Mouse (Mus musculus): ENCODE results near the gene Ost4. TPM values are rescaled to one million over a fixed set of nuclear protein-coding genes. Genes with fewer than 3 reads are reported as not detected.
A peak's percentile ranks its signal among the peaks of the same experiment; 100 is the strongest.

Gene Ost4
- 377 and 422 TPM in 2 replicates for polyA plus RNA-seq (2012; rRNA removed)

DNA sequence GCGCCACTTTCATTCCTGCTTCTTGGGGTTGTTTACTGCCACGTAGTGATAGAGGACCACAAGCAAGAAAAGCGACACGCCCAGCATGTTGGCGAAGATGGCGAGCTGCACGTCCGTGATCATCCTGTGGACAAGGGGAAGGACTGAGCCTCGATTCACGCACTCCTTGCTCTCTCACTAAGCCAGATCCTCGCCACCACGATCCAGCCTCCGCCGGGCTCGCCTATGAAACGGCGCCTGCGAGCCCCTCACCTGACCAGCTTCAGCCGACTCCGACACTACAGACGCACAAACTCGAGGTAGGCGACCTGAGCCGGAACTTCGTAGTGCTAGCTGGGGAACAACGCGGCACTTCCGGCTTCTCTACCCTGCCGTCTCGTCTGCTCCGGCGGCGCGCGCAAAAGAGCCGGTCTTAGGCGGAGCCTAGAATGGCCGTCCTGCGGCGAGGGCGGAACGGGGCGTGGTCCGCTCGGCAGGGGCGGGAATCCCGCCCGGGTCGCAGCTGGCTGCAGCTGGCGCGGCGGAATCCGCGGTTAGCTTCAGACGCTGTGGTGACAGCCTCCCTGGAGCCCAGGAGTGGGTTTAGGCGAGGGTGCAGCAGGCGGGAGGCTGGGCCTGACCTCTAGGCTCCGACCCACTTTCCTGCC is at the start of gene Ost4:
Gene Ost4, minus strand, starts transcription at position 376 of the 647 bp plus-strand sequence.
- Histone ChIP-seq H3K27me3 (replicated peaks; ENCODE audit: control insufficient read depth, insufficient read depth, low read length) (no peaks in the 10 kb centered on the region), H3K27ac (ENCODE audit: insufficient read depth, low read depth, low read length) (peak within 1 kb of the TSS; percentile 90), H3K4me3 (ENCODE audit: insufficient read depth, low read depth, low read length) (peak within 1 kb of the TSS; percentile 74), H3K4me1 (ENCODE audit: control insufficient read depth, insufficient read depth, low read length) (peaks cover 36% of the 10 kb centered on the region), H3K36me3 (ENCODE audit: control insufficient read depth, insufficient read depth, low read length) (no peaks in the 10 kb centered on the region)
- WGBS: under 1% methylated on average over 58 of the region's 58 CpGs
- TF ChIP-seq POLR2A (IDR thresholded peaks at IDR 0.05; ENCODE audit: low read depth, low read length): no peak
- DNase-seq: peak; percentile 99

DNA sequence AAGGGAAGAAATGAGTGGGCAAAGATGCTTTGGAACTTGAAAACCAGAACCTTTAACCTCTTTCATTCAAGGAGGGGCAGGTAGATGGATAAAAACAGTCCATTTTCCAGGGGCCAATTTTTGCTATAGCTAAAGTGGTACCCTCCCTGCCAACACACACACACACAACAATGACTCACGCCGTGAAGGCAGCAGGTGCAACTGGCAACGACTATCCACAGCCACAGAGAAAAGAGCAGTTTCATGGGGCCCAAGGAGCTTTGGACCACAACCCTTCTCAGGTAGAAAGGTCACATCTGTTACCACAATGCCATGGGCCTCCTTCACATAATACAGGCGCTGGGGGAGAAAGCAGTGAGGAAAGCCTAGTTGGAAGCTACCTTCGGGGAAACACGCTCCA is 48.2 kb upstream of the Ost4 start:
- Histone ChIP-seq H3K4me1 (ENCODE audit: control insufficient read depth, insufficient read depth, low read length) (peaks cover 20% of the 10 kb centered on the region), H3K27me3 (replicated peaks; ENCODE audit: control insufficient read depth, insufficient read depth, low read length) (no peaks in the 10 kb centered on the region), H3K4me3 (ENCODE audit: insufficient read depth, low read depth, low read length) (no peak overlapping the region), H3K27ac (ENCODE audit: insufficient read depth, low read depth, low read length) (no peak overlapping the region), H3K36me3 (ENCODE audit: control insufficient read depth, insufficient read depth, low read length) (peaks cover 1% of the 10 kb centered on the region; the same call in 1 of the 2 replicates)
- TF ChIP-seq CTCF (conservative IDR thresholded peaks at IDR 0.05; ENCODE audit: insufficient read depth, insufficient read length, low read depth, low read length): no peak
- TF ChIP-seq POLR2A (IDR thresholded peaks at IDR 0.05; ENCODE audit: low read depth, low read length): no peak
- no peak for DNase-seq
- WGBS: 86% methylated on average over 6 of the region's 6 CpGs

DNA sequence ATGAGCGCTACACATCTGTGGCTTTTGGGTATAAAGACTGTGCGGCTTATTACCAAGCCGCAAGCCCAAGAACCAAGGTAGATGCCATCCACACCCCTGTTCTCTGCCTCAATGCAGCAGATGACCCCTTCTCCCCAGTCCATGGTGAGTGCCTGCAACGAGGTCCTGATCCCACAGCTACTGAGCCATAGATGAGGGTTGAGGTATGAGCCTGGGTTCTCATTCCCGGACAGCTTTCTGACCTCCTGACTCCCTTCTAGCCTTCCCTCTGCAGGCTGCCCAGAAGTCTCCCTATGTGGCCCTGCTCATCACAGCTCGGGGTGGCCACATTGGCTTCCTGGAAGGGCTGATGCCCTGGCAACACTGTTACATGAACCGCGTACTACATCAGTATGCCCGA is 47.0 kb upstream of the Ost4 start:
- peaks cover 20% of the 10 kb centered on the region for H3K4me1 ChIP-seq (ENCODE audit: control insufficient read depth, insufficient read depth, low read length)
- H3K4me3 ChIP-seq (ENCODE audit: insufficient read depth, low read depth, low read length): no peak overlapping the region
- H3K36me3 ChIP-seq (ENCODE audit: control insufficient read depth, insufficient read depth, low read length): peaks cover 1% of the 10 kb centered on the region; the same call in 1 of the 2 replicates
- no peak overlapping the region for H3K27ac ChIP-seq (ENCODE audit: insufficient read depth, low read depth, low read length)
- no peaks in the 10 kb centered on the region for H3K27me3 ChIP-seq (replicated peaks; ENCODE audit: control insufficient read depth, insufficient read depth, low read length)
- 87% methylated on average over 9 of the region's 9 CpGs for WGBS
- TF ChIP-seq POLR2A (IDR thresholded peaks at IDR 0.05; ENCODE audit: low read depth, low read length): peak; percentile 13
- TF ChIP-seq CTCF (conservative IDR thresholded peaks at IDR 0.05; ENCODE audit: insufficient read depth, insufficient read length, low read depth, low read length): no peak
- no peak for DNase-seq

DNA sequence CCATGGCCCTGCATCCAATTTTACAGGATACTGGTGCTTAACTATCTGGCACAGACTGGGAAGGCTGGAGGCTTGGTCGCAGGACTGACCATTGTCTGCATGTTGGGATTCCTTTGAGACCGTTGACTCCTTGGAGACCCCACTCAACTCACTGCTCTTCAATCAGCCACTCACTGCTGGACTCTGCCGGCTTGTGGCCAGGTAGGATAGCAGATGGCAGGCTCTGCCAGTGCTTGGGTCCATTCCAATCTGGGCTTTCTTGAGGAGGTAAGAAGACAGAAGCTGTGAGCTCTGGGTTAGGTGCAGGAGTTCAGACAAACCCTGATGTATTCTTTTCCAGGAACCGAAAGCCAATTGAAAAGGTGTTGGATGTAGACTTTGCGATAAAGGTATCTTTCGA is 46.5 kb upstream of the Ost4 start:
- WGBS: 88% methylated on average over 6 of the region's 6 CpGs
- Histone ChIP-seq H3K27ac (ENCODE audit: insufficient read depth, low read depth, low read length) (no peak overlapping the region), H3K27me3 (replicated peaks; ENCODE audit: control insufficient read depth, insufficient read depth, low read length) (no peaks in the 10 kb centered on the region), H3K4me1 (ENCODE audit: control insufficient read depth, insufficient read depth, low read length) (peaks cover 24% of the 10 kb centered on the region), H3K4me3 (ENCODE audit: insufficient read depth, low read depth, low read length) (no peak overlapping the region), H3K36me3 (ENCODE audit: control insufficient read depth, insufficient read depth, low read length) (peaks cover 1% of the 10 kb centered on the region; the same call in 1 of the 2 replicates)
- DNase-seq: no peak
- TF ChIP-seq POLR2A (IDR thresholded peaks at IDR 0.05; ENCODE audit: low read depth, low read length): no peak
- no peak for TF ChIP-seq CTCF (conservative IDR thresholded peaks at IDR 0.05; ENCODE audit: insufficient read depth, insufficient read length, low read depth, low read length)

DNA sequence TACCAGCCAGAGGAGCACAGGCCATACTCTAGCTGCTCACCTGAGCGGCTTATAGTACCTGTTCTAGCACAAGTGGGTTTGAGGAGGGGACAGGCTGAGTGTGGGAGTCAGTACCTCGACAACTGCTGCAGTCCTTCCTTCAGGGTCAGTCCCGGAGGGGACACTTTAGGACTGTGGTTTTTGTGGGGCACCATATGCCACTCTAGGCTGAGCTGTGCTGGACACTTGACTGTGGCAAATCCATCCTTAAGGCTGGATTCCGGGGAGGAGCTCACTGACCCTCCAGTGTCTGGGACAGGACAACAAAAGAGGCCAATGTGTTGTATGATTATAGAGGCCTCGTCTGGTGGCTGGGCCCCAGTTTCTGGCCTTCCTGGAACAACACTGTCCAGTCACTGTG is 45.0 kb upstream of the Ost4 start:
- WGBS: 88% methylated on average over 5 of the region's 5 CpGs
- TF ChIP-seq CTCF (conservative IDR thresholded peaks at IDR 0.05; ENCODE audit: insufficient read depth, insufficient read length, low read depth, low read length) (no peak), POLR2A (IDR thresholded peaks at IDR 0.05; ENCODE audit: low read depth, low read length) (no peak)
- H3K27me3 ChIP-seq (replicated peaks; ENCODE audit: control insufficient read depth, insufficient read depth, low read length): no peaks in the 10 kb centered on the region
- no peak overlapping the region for H3K4me3 ChIP-seq (ENCODE audit: insufficient read depth, low read depth, low read length)
- H3K36me3 ChIP-seq (ENCODE audit: control insufficient read depth, insufficient read depth, low read length): no peaks in the 10 kb centered on the region; the same call in 1 of the 2 replicates
- no peak overlapping the region for H3K27ac ChIP-seq (ENCODE audit: insufficient read depth, low read depth, low read length)
- no peak for DNase-seq
- H3K4me1 ChIP-seq (ENCODE audit: control insufficient read depth, insufficient read depth, low read length): peaks cover 15% of the 10 kb centered on the region

DNA sequence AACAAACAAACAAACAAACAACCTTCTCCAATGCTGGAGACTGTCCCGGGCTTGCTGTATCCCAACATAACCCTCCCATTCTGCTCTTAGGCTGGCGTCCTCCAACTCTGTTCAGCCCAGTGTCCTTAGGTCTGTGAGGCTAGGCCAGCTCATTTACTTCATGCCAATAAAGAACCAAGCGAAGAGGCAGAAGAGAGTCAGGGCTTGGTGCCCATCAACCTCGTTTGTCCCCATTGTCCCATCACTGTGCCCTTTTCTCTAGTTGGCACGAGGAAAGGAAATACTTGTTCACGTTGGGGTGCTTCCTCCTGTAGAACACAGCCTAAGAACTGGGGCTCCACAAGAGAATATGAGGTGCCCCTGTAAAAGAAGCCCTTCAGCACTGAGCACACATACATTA is 44.1 kb upstream of the Ost4 start:
- TF ChIP-seq POLR2A (IDR thresholded peaks at IDR 0.05; ENCODE audit: low read depth, low read length): no peak
- no peak for TF ChIP-seq CTCF (conservative IDR thresholded peaks at IDR 0.05; ENCODE audit: insufficient read depth, insufficient read length, low read depth, low read length)
- Histone ChIP-seq H3K4me1 (ENCODE audit: control insufficient read depth, insufficient read depth, low read length) (peaks cover 15% of the 10 kb centered on the region; the same call in 1 of the 2 replicates), H3K27ac (ENCODE audit: insufficient read depth, low read depth, low read length) (no peak overlapping the region), H3K27me3 (replicated peaks; ENCODE audit: control insufficient read depth, insufficient read depth, low read length) (no peaks in the 10 kb centered on the region), H3K4me3 (ENCODE audit: insufficient read depth, low read depth, low read length) (no peak overlapping the region), H3K36me3 (ENCODE audit: control insufficient read depth, insufficient read depth, low read length) (no peaks in the 10 kb centered on the region; the same call in 1 of the 2 replicates)
- WGBS: 59% methylated on average over 6 of the region's 6 CpGs
- no peak for DNase-seq

DNA sequence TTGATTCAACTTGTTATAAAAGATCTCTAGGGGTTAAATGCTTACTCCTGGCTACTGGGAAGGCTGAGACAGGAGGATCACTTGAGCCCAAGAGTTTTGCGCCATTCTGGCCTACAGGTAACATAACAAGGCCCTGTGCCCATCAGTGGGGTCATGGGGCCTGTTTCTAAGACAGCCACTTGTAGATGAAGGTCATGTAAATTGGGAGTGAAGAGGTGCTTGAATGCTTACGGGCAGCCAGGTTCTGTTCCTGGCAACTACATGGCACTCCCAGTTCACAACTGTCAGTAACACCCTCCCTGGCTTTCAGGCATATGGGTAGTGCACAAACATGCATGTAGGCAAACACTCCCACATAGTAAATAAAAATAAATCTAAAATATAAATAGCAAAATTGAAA is 43.3 kb upstream of the Ost4 start:
- TF ChIP-seq CTCF (conservative IDR thresholded peaks at IDR 0.05; ENCODE audit: insufficient read depth, insufficient read length, low read depth, low read length): no peak
- no peak for TF ChIP-seq POLR2A (IDR thresholded peaks at IDR 0.05; ENCODE audit: low read depth, low read length)
- Histone ChIP-seq H3K27me3 (replicated peaks; ENCODE audit: control insufficient read depth, insufficient read depth, low read length) (no peaks in the 10 kb centered on the region), H3K27ac (ENCODE audit: insufficient read depth, low read depth, low read length) (no peak overlapping the region), H3K36me3 (ENCODE audit: control insufficient read depth, insufficient read depth, low read length) (no peaks in the 10 kb centered on the region; the same call in 1 of the 2 replicates), H3K4me1 (ENCODE audit: control insufficient read depth, insufficient read depth, low read length) (peaks cover 15% of the 10 kb centered on the region; the same call in 1 of the 2 replicates), H3K4me3 (ENCODE audit: insufficient read depth, low read depth, low read length) (peak overlapping the region; percentile 31; the same call in 1 of the 2 replicates)
- 73% methylated on average over 2 of the region's 2 CpGs for WGBS
- DNase-seq: no peak
